Mouse (Mus musculus) bone marrow macrophage, adult 2 months (primary cell): ENCODE measurements at regions not wholly inside any gene's neighbourhood (a gene's known extent, or its start where the extent isn't known, plus 50 kb on each side); places are given as distances from the start of the nearest gene placed in this dataset.

Source experiments
- CTCF ChIP-seq: IDR thresholded peaks from 2 replicates; pipeline ENCODE4 v1.5.1; 2012; ENCODE audit warnings: low read depth, mild to moderate bottlenecking, low read length, moderate library complexity
- POLR2A ChIP-seq: IDR thresholded peaks from 2 replicates; pipeline ENCODE4 v1.6.1; 2012; ENCODE audit warnings: mild to moderate bottlenecking, low read depth, low read length, borderline replicate concordance

DNA sequence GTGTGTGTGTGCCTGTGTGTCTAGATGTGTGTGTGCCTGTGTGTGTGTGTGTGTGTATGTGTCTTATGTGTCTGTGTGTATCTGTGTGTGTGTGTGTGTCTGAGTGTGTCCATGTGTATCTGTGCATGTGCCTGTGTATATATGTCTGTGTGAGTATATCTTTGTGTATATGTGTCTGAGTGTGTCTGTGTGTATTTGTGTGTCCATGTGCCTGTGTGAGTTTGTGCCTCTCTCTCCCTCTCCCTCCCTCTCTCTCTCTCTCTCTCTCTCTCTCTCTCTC is 234.7 kb downstream of the Cd83 start:
- TF ChIP-seq POLR2A (no peak), CTCF (no peak)
